Mouse (Mus musculus) kidney, embryonic 16.5 days (tissue): ENCODE results near the gene Cntd1. TPM values are rescaled to one million over a fixed set of nuclear protein-coding genes. Genes with fewer than 3 reads are reported as not detected.

Experiments
- ATAC-seq: fragments of 200-750 bp; cut with Nextera tagmentation; 2 replicates; pipeline ENCODE4 v1.8.0; 2017; ENCODE audit warnings: moderate TSS enrichment; ENCODE audit not compliant: low FRiP score, low TSS enrichment
- H3K27ac ChIP-seq: fragments of 300-500 bp; sonication (generic); 2 replicates; pipeline ENCODE4 v1.5.1; 2014; ENCODE audit warnings: low read length
- H3K27me3 ChIP-seq: fragments of 300-500 bp; sonication (generic); 2 replicates; pipeline ENCODE4 v1.6.1; 2014; ENCODE audit warnings: low read length, control low read depth, mixed read lengths; ENCODE audit not compliant: insufficient read depth
- H3K36me3 ChIP-seq: fragments of 300-500 bp; sonication (generic); 2 replicates; pipeline ENCODE4 v1.6.1; 2014; ENCODE audit warnings: low read length, control low read depth, mixed read lengths; ENCODE audit not compliant: insufficient read depth
- H3K4me1 ChIP-seq: fragments of 300-500 bp; sonication (generic); 2 replicates; pipeline ENCODE4 v1.6.1; 2014; ENCODE audit warnings: low read length, control low read depth, mixed read lengths; ENCODE audit not compliant: insufficient read depth
- H3K4me2 ChIP-seq: fragments of 300-500 bp; sonication (generic); replicated peaks from 2 replicates; pipeline ENCODE4 v1.6.1; 2014; ENCODE audit warnings: low read depth, low read length
- H3K4me3 ChIP-seq: fragments of 300-500 bp; sonication (generic); 2 replicates; pipeline ENCODE4 v1.5.1; 2014; ENCODE audit warnings: mild to moderate bottlenecking, low read length
- H3K9ac ChIP-seq: fragments of 300-500 bp; sonication (generic); replicated peaks from 2 replicates; pipeline ENCODE4 v1.6.1; 2014; ENCODE audit warnings: low read length
- H3K9me3 ChIP-seq: fragments of 300-500 bp; sonication (generic); 2 replicates; pipeline ENCODE4 v1.6.1; 2016; ENCODE audit warnings: low read length, control low read depth
- WGBS: fragments of 180-500 bp; shearing (Covaris S2); extraction: QIAGEN DNeasy Blood & Tissue Kit; methylation state at CpG from one replicate; pipeline ENCODE4 v1.1.7; 2014; 5-methylcytosine and 5-hydroxymethylcytosine counted together
- polyA plus RNA-seq: library from polyadenylated mRNA; unstranded; fragments of >200 nt; fragmentation: Nextera tagmentation; extraction: Ambion mirVana; gene quantifications from 2 replicates; pipeline ENCODE4 v1.2.1, GENCODE M21; 2015

Gene Cntd1
- polyA plus RNA-seq, 1 experiment from 2014 or later = 1.7 TPM

DNA sequence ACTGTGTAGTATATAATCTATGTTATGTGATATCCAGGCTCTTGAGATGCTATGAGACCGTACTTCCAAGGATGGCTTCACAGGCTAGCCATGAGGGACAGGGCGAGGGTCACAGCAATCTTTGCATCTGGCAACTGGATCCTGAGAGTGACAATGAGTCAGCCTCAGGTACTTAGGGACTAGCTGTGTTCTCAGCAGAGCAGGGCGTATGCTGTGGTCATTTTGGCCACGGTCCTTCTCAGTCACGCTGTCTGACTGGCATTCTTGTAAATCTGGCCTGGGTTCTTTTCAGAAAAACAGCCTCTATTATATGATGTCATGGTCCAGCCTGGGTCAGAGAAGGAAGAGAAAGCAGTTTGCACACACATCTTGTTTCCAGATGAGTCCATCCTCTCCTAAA, 42.0 kb upstream of the Cntd1 start:
- 85% methylated on average over 5 of the region's 5 CpGs for WGBS
- no peak overlapping the region for H3K9ac ChIP-seq
- H3K4me3 ChIP-seq = no peak overlapping the region
- no peak overlapping the region for H3K27ac ChIP-seq
- H3K4me2 ChIP-seq = no peak overlapping the region
- peaks cover 14% of the 10 kb centered on the region for H3K4me1 ChIP-seq
- H3K27me3 ChIP-seq = no peaks in the 10 kb centered on the region
- ATAC-seq = no peak
- H3K9me3 ChIP-seq = no peaks in the 10 kb centered on the region
- no peaks in the 10 kb centered on the region for H3K36me3 ChIP-seq

GRCm38 (mm10) chr11:101238071-101238647, 40.7 kb upstream of the Cntd1 start:
- WGBS = 39% methylated on average over 5 of the region's 5 CpGs
- Histone ChIP-seq H3K36me3 (no peaks in the 10 kb centered on the region), H3K9me3 (no peaks in the 10 kb centered on the region), H3K27ac (peak overlapping the region; percentile 60; the same call in 1 of the 2 replicates), H3K9ac (no peak overlapping the region), H3K4me3 (no peak overlapping the region), H3K27me3 (no peaks in the 10 kb centered on the region), H3K4me1 (peaks cover 4% of the 10 kb centered on the region; the same call in 1 of the 2 replicates), H3K4me2 (no peak overlapping the region)
- peak; percentile 54; the same call in 1 of the 2 replicates for ATAC-seq

DNA sequence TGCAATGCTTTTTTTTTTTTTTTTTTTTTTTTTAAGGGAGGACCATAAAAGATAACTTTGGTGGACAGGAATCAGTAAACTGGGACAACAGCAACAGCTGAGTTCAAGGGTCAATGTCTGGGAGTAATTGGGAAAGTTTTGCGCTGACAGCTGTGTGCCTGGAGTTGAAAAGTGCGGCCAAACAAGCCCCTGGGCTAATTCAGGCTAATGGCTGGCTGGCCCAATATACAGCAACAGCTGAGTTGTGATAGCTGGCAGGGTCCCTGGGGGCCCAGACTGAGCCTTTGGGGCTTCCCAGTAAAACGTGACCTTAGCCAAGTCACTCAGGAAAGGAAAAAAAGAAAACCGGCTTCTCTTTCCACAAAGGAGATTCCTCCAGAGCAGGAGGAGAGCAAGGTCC, 33.7 kb upstream of the Cntd1 start:
- Histone ChIP-seq H3K4me3 (peak overlapping the region; percentile 80; the same call in 1 of the 2 replicates), H3K9me3 (no peaks in the 10 kb centered on the region), H3K4me2 (peak overlapping the region; percentile 95), H3K27ac (peak overlapping the region; percentile 91), H3K36me3 (no peaks in the 10 kb centered on the region), H3K27me3 (no peaks in the 10 kb centered on the region), H3K9ac (peak overlapping the region; percentile 53), H3K4me1 (peaks cover 39% of the 10 kb centered on the region)
- 15% methylated on average over 4 of the region's 4 CpGs for WGBS
- no peak for ATAC-seq

GRCm38 (mm10) chr11:101245855-101246701, 32.7 kb upstream of the Cntd1 start, which contains the start of gene Ramp2:
Ramp2 (plus strand) TSS chr11:101246028.
- peak within 1 kb of the TSS; percentile 93 for H3K9ac ChIP-seq
- ATAC-seq = peak; percentile 75
- under 1% methylated on average over 46 of the region's 63 CpGs for WGBS
- H3K4me1 ChIP-seq = peaks cover 39% of the 10 kb centered on the region
- H3K27ac ChIP-seq = peak within 1 kb of the TSS; percentile 91
- no peaks in the 10 kb centered on the region for H3K36me3 ChIP-seq
- no peaks in the 10 kb centered on the region for H3K27me3 ChIP-seq
- peak within 1 kb of the TSS; percentile 95 for H3K4me2 ChIP-seq
- peak within 1 kb of the TSS; percentile 80 for H3K4me3 ChIP-seq
- H3K9me3 ChIP-seq = no peaks in the 10 kb centered on the region

- Histone ChIP-seq H3K9ac (peak overlapping the region; percentile 93), H3K4me3 (peak overlapping the region; percentile 80), H3K4me1 (peaks cover 41% of the 10 kb centered on the region), H3K36me3 (no peaks in the 10 kb centered on the region), H3K27me3 (no peaks in the 10 kb centered on the region), H3K9me3 (no peaks in the 10 kb centered on the region), H3K27ac (peak overlapping the region; percentile 91), H3K4me2 (peak overlapping the region; percentile 95)
- no peak; the same call in 1 of the 2 replicates for ATAC-seq
- WGBS = 6% methylated on average over 7 of the region's 7 CpGs
Observed at GRCm38 (mm10) chr11:101246702-101247012, 32.2 kb upstream of the Cntd1 start.

DNA sequence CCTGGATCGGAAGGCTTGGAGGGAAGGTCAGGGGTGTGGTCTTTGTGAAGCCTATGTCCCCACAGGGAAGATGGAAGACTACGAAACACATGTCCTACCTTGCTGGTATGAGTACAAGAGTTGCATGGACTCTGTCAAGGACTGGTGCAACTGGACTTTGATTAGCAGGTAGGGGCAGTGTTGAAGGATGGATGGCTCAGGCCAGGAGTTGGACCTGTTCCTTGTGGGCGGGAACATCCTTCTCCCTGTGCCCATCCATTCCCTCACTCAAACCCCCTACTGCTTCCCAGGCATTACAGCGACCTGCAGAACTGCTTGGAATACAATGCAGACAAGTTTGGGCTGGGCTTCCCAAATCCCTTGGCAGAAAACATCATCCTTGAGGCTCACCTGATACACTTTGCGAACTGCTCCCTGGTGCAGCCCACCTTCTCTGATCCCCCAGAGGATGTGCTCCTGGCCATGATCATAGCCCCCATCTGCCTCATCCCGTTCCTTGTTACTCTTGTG, 31.2 kb upstream of the Cntd1 start:
- Histone ChIP-seq H3K9me3 (no peaks in the 10 kb centered on the region), H3K4me1 (peaks cover 46% of the 10 kb centered on the region), H3K27ac (peak overlapping the region; percentile 91), H3K4me2 (peak overlapping the region; percentile 95), H3K27me3 (no peaks in the 10 kb centered on the region), H3K4me3 (peak overlapping the region; percentile 80), H3K9ac (peak overlapping the region; percentile 93), H3K36me3 (no peaks in the 10 kb centered on the region)
- ATAC-seq = no peak
- 85% methylated on average over 6 of the region's 6 CpGs for WGBS

GRCm38 (mm10) chr11:101248258-101248994, 30.4 kb upstream of the Cntd1 start:
- peak overlapping the region; percentile 91 for H3K27ac ChIP-seq
- no peaks in the 10 kb centered on the region for H3K27me3 ChIP-seq
- no peaks in the 10 kb centered on the region for H3K9me3 ChIP-seq
- ATAC-seq = peak; percentile 16
- H3K9ac ChIP-seq = peak overlapping the region; percentile 37; the same call in 1 of the 2 replicates
- H3K4me2 ChIP-seq = peak overlapping the region; percentile 95
- H3K36me3 ChIP-seq = no peaks in the 10 kb centered on the region
- peak overlapping the region; percentile 80; the same call in 1 of the 2 replicates for H3K4me3 ChIP-seq
- H3K4me1 ChIP-seq = peaks cover 51% of the 10 kb centered on the region
- 19% methylated on average over 14 of the region's 14 CpGs for WGBS

GRCm38 (mm10) chr11:101251031-101251430, 27.8 kb upstream of the Cntd1 start:
- H3K4me2 ChIP-seq = no peak overlapping the region
- H3K9ac ChIP-seq = no peak overlapping the region
- peak overlapping the region; percentile 79 for H3K27ac ChIP-seq
- peaks cover 4% of the 10 kb centered on the region; the same call in 1 of the 2 replicates for H3K36me3 ChIP-seq
- H3K27me3 ChIP-seq = no peaks in the 10 kb centered on the region
- peaks cover 42% of the 10 kb centered on the region for H3K4me1 ChIP-seq
- ATAC-seq = no peak
- H3K9me3 ChIP-seq = no peaks in the 10 kb centered on the region
- 57% methylated on average over 2 of the region's 2 CpGs for WGBS
- no peak overlapping the region for H3K4me3 ChIP-seq

DNA sequence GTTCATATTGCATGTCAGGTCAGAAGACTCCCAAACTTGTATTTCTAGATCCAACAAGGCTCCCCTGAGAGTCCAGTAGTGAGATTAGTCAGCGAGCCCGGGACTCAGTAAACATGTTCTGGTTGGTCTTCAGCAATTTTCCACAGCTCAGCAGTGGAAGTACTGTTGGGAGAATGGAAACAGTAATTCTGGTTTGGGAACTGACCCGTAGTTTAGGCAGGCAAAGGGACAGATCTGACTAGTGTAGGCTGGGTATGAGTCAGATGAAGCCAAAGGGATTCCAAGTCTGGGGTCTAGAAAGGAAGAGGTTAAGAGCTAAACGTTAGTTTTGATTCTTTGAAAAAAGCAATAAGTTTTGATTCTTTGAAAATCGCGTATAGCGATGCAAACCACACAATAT, 25.9 kb upstream of the Cntd1 start:
- 8% methylated on average over 7 of the region's 7 CpGs for WGBS
- peak overlapping the region; percentile 95 for H3K4me2 ChIP-seq
- peak overlapping the region; percentile 96 for H3K4me3 ChIP-seq
- peaks cover 31% of the 10 kb centered on the region for H3K4me1 ChIP-seq
- ATAC-seq = no peak
- H3K27ac ChIP-seq = peak overlapping the region; percentile 96
- no peaks in the 10 kb centered on the region for H3K27me3 ChIP-seq
- peaks cover 10% of the 10 kb centered on the region for H3K36me3 ChIP-seq
- H3K9me3 ChIP-seq = no peaks in the 10 kb centered on the region
- H3K9ac ChIP-seq = peak overlapping the region; percentile 96
